Mouse (Mus musculus): Measurements from ENCODE around the gene Epyc. TPM values are rescaled to one million over a fixed set of nuclear protein-coding genes. Genes with fewer than 3 reads are reported as not detected.

Gene Epyc
- total RNA-seq (2014; fragmentation: Nextera tagmentation) (not detected in 2 replicates), total RNA-seq (2017) (0.05 and 0.12 TPM in 2 replicates), polyA plus RNA-seq (2012) (not detected in 2 replicates)

GRCm38 (mm10) chr10:97643768-97644167 is at the start of gene Epyc:
TSS of gene Epyc (plus strand) at chr10:97644068.
- Histone ChIP-seq H3K4me1 (ENCODE audit: insufficient read depth, low read depth, low read length) (no peaks in the 10 kb centered on the region), H3K27me3 (ENCODE audit: insufficient read depth, low read length) (no peaks in the 10 kb centered on the region), H3K4me3 (ENCODE audit: low read depth, low read length) (no peak within 1 kb of the TSS), H3K9me3 (replicated peaks) (peaks cover 3% of the 10 kb centered on the region; the same call in 1 of the 2 replicates), H3K36me3 (replicated peaks) (no peaks in the 10 kb centered on the region)
- DNase-seq (ENCODE audit: low spot score): no peak
- TF ChIP-seq CTCF (IDR thresholded peaks at IDR 0.05; ENCODE audit: low read depth, low read length) (no peak), TAL1 (conservative IDR thresholded peaks at IDR 0.05; ENCODE audit: low read depth, low read length) (no peak)
- no peak for ATAC-seq (ENCODE audit: extremely low read depth, insufficient number of reproducible peaks, low FRiP score, poor library complexity, severe bottlenecking)

- Histone ChIP-seq H3K36me3 (replicated peaks) (no peaks in the 10 kb centered on the region), H3K4me1 (ENCODE audit: insufficient read depth, low read depth, low read length) (no peaks in the 10 kb centered on the region), H3K27me3 (ENCODE audit: insufficient read depth, low read length) (no peaks in the 10 kb centered on the region), H3K9me3 (replicated peaks) (no peaks in the 10 kb centered on the region), H3K4me3 (ENCODE audit: low read depth, low read length) (no peak overlapping the region)
- no peak for ATAC-seq (ENCODE audit: extremely low read depth, insufficient number of reproducible peaks, low FRiP score, poor library complexity, severe bottlenecking)
- DNase-seq (ENCODE audit: low spot score): no peak
- TF ChIP-seq CTCF (IDR thresholded peaks at IDR 0.05; ENCODE audit: low read depth, low read length): no peak
Measured at GRCm38 (mm10) chr10:97595680-97596079, 48.2 kb upstream of the Epyc start.

DNA sequence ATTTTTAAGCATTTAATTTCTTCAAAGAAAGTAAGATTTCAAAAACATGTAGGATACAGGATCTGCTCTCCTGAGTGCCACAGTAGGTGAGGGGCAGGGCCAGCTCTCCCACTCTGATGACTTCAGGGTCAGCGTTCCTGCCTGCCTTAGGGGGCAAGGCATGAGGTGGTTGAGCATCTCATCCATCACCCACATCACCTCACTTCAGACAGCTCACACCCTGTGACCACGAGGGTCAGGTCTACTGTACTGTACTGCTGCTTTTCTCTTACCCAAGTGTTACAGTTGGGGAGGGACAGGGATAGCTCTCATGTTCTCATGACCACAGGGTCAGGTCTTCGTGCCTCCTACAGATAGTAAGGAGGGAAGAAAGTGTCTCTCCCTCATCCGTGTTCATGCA is 42.1 kb upstream of the Epyc start:
- TF ChIP-seq CTCF (IDR thresholded peaks at IDR 0.05; ENCODE audit: low read depth, low read length): no peak
- no peak for TF ChIP-seq POLR2AphosphoS5 (IDR thresholded peaks at IDR 0.05; ENCODE audit: insufficient replicate concordance, low read depth, low read length)
- no peak for TF ChIP-seq GATA1 (IDR thresholded peaks at IDR 0.05; ENCODE audit: borderline replicate concordance, low read length)
- no peak for TF ChIP-seq GATA2 (IDR thresholded peaks at IDR 0.05; ENCODE audit: borderline replicate concordance, low read depth, low read length)
- no peak for TF ChIP-seq TAL1 (conservative IDR thresholded peaks at IDR 0.05; ENCODE audit: low read depth, low read length)
- H3K9me3 ChIP-seq (replicated peaks): peaks cover 15% of the 10 kb centered on the region
- H3K4me1 ChIP-seq (ENCODE audit: insufficient read depth, low read depth, low read length): no peaks in the 10 kb centered on the region
- DNase-seq (ENCODE audit: low spot score): no peak
- H3K4me3 ChIP-seq (ENCODE audit: low read depth, low read length): no peak overlapping the region
- no peaks in the 10 kb centered on the region for H3K27me3 ChIP-seq (ENCODE audit: insufficient read depth, low read length)
- no peak for ATAC-seq (ENCODE audit: extremely low read depth, insufficient number of reproducible peaks, low FRiP score, poor library complexity, severe bottlenecking)
- H3K36me3 ChIP-seq (replicated peaks): no peaks in the 10 kb centered on the region

DNA sequence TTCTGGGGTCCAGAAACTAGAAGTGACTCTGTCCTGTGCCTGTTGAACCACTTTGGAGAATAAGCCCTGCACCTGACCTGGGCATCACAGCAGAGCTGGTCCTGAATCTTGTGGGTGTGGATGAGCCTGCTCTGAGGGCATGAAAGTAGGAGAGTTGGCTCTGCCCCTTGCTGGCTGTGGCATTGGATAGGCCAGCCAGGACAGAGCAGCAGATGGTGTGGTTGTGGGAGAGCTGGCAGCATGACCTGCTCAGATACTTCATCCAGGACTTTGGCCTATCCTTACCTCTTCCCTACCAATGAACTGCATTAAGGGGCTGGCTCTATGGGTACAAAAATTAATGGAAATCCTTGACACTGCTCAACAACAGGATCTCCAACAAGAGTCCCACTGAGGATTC is 40.6 kb upstream of the Epyc start:
- Histone ChIP-seq H3K36me3 (replicated peaks) (no peaks in the 10 kb centered on the region), H3K9me3 (replicated peaks) (peaks cover 15% of the 10 kb centered on the region), H3K4me1 (ENCODE audit: insufficient read depth, low read depth, low read length) (no peaks in the 10 kb centered on the region), H3K27me3 (ENCODE audit: insufficient read depth, low read length) (no peaks in the 10 kb centered on the region), H3K4me3 (ENCODE audit: low read depth, low read length) (no peak overlapping the region)
- TF ChIP-seq CTCF (IDR thresholded peaks at IDR 0.05; ENCODE audit: low read depth, low read length) (no peak), POLR2AphosphoS5 (IDR thresholded peaks at IDR 0.05; ENCODE audit: insufficient replicate concordance, low read depth, low read length) (no peak), TAL1 (conservative IDR thresholded peaks at IDR 0.05; ENCODE audit: low read depth, low read length) (no peak), GATA2 (IDR thresholded peaks at IDR 0.05; ENCODE audit: borderline replicate concordance, low read depth, low read length) (no peak), GATA1 (IDR thresholded peaks at IDR 0.05; ENCODE audit: borderline replicate concordance, low read length) (no peak)
- DNase-seq (ENCODE audit: low spot score) (no peak), ATAC-seq (ENCODE audit: extremely low read depth, insufficient number of reproducible peaks, low FRiP score, poor library complexity, severe bottlenecking) (no peak)

DNA sequence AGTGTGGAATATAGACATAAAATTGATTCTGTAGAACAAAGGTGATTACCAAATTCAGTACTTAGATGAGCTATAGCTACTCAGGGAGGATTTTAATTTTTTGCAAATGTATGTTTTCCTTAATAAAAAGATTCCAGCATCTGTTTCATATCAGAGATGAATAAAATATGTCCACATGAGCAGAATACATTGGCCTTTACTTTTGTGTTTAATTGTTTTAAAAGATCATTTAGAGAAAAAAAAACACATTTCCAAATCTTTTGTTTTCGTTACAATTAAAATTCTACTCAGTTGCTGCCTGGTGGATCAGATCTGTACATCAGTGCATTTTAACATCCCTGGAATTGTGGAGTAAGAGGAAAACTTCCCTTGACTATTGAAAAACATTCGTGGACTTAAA is 37.3 kb upstream of the Epyc start, which contains the start of gene Kera:
Gene Kera (plus strand): TSS at position 301 of the 400 bp plus-strand sequence.
- TF ChIP-seq TAL1 (conservative IDR thresholded peaks at IDR 0.05; ENCODE audit: low read depth, low read length): no peak
- Histone ChIP-seq H3K27me3 (ENCODE audit: insufficient read depth, low read length) (no peaks in the 10 kb centered on the region), H3K36me3 (replicated peaks) (no peaks in the 10 kb centered on the region), H3K9me3 (replicated peaks) (peaks cover 17% of the 10 kb centered on the region), H3K4me3 (ENCODE audit: low read depth, low read length) (no peak within 1 kb of the TSS), H3K4me1 (ENCODE audit: insufficient read depth, low read depth, low read length) (no peaks in the 10 kb centered on the region)
- no peak for ATAC-seq (ENCODE audit: extremely low read depth, insufficient number of reproducible peaks, low FRiP score, poor library complexity, severe bottlenecking)
- no peak for DNase-seq (ENCODE audit: low spot score)

DNA sequence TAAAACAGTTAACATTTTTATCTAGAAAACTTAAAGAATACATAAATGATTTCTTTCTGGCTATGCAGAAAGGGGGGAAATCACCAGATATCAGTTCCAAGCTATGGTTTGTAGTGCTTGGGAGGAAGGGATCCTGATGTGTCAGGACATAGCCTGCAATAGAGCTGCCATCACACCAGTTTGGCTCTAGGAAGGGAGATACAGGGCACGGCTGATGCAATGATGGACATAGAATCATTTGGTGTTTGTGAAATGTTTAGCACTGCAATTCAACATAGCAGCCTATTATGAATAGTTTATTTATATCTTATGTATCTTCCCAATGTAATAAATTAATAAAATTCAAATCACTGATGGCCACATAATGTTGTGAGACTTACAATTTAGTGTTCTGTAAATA is 21.5 kb upstream of the Epyc start:
- TF ChIP-seq POLR2AphosphoS5 (IDR thresholded peaks at IDR 0.05; ENCODE audit: insufficient replicate concordance, low read depth, low read length) (no peak), GATA2 (IDR thresholded peaks at IDR 0.05; ENCODE audit: borderline replicate concordance, low read depth, low read length) (no peak)

DNA sequence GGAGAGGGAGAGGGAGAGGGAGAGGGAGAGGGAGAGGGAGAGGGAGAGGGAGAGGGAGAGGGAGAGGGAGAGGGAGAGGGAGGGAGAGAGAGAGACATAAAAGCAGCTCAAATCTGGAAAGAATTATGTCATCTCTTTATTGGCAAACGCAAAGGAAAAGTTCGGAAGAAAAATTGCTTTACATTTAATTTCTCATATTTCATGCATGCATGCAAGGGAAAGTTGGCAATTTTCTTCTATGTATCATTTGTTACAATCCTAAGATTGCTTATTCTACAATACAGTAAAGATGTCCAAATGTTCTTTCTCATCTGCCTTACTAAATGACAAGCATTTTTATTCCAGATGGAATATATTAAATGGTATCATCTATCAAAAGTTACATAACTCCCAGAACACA is 19.5 kb upstream of the Epyc start:
- H3K4me3 ChIP-seq (ENCODE audit: low read depth, low read length): no peak overlapping the region
- H3K36me3 ChIP-seq (replicated peaks): no peaks in the 10 kb centered on the region
- H3K9me3 ChIP-seq (replicated peaks): 0 out of 2 replicates have a peak, but pooled peaks cover 4% of the 10 kb centered on the region
- H3K27me3 ChIP-seq (ENCODE audit: insufficient read depth, low read length): no peaks in the 10 kb centered on the region
- no peak for DNase-seq (ENCODE audit: low spot score)
- TF ChIP-seq CTCF (IDR thresholded peaks at IDR 0.05; ENCODE audit: low read depth, low read length): no peak
- TF ChIP-seq GATA1 (IDR thresholded peaks at IDR 0.05; ENCODE audit: borderline replicate concordance, low read length): no peak
- no peak for TF ChIP-seq TAL1 (conservative IDR thresholded peaks at IDR 0.05; ENCODE audit: low read depth, low read length)
- TF ChIP-seq GATA2 (IDR thresholded peaks at IDR 0.05; ENCODE audit: borderline replicate concordance, low read depth, low read length): no peak
- H3K4me1 ChIP-seq (ENCODE audit: insufficient read depth, low read depth, low read length): no peaks in the 10 kb centered on the region
- no peak for ATAC-seq (ENCODE audit: extremely low read depth, insufficient number of reproducible peaks, low FRiP score, poor library complexity, severe bottlenecking)

More for the DNA sequence above, 21.5 kb upstream of the Epyc start:
- H3K27me3 ChIP-seq (ENCODE audit: insufficient read depth, low read length): no peaks in the 10 kb centered on the region
- H3K4me1 ChIP-seq (ENCODE audit: insufficient read depth, low read depth, low read length): no peaks in the 10 kb centered on the region
- no peak overlapping the region for H3K4me3 ChIP-seq (ENCODE audit: low read depth, low read length)
- H3K36me3 ChIP-seq (replicated peaks): no peaks in the 10 kb centered on the region
- DNase-seq (ENCODE audit: low spot score): no peak
- H3K9me3 ChIP-seq (replicated peaks): peaks cover 4% of the 10 kb centered on the region; the same call in 1 of the 2 replicates
- no peak for ATAC-seq (ENCODE audit: extremely low read depth, insufficient number of reproducible peaks, low FRiP score, poor library complexity, severe bottlenecking)

All from G1E (cell line).